Mouse (Mus musculus): ENCODE measurements around the gene Pxmp4.

Pxmp4 gene

GRCm38 (mm10) chr2:154603638-154604153 lies at the start of gene Pxmp4:
Pxmp4 (minus strand) TSS chr2:154603708.
- DNase-seq, result peak; percentile 100

GRCm38 (mm10) chr2:154651363-154651762 lies 47.9 kb upstream of the Pxmp4 start, which contains the start of gene Chmp4b:
Chmp4b (plus strand) TSS chr2:154651705.
- no peak for DNase-seq

- no peak for DNase-seq
Measured at GRCm38 (mm10) chr2:154650404-154650803, 46.9 kb upstream of the Pxmp4 start.

DNA sequence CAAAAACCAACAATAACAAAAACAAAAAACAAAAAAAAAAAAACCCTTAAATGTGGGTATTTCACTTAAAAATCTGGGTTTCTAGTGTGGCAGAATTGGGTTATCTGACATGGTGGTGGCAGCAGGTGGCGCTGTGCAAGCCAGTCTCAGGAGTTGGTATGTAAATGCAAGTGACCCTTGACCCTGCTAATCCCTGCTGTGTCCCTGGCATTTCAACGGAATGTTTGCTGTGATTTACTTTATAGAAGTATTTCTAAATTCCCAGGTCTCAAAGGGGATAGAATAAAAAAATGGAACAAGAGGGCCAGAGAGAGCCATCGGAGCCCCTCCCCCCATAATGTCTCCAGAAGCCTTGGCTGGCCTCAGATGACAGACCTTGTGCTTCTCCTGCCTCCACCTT lies 44.6 kb upstream of the Pxmp4 start:
- no peak for DNase-seq

GRCm38 (mm10) chr2:154646634-154647033 lies 43.1 kb upstream of the Pxmp4 start:
- DNase-seq, result peak; percentile 47

DNA sequence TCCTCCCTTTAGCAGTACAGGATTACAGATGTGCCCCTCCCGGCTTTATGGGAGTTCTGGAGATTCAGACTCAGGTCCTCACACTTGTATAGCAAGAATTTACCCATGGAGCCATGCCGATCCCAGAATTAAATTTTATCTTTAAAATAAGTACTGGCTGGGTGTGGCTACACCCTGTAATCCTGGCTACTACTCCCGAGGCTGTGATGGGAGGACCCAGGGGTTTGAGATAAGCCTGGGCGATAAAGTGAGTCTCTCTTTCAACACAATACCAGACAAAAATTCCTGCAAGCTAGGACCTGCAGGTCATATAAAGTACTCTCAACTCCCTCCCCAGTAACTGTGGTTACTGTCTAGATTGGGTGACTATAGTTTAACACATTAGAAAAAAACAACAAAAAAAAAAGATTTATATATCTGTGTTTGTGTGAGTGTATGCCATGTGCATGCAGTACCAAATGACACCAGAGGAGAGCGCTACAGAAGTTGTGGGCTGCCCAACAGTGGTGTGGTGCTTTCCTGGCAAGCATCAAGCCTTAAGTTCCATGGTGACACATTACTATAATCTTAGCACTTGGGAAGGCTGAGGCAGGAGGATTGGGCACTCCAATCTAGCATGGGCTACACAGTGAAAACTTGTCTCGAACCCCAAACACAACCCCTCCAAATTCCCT lies 39.3 kb upstream of the Pxmp4 start:
- DNase-seq, result no peak

- DNase-seq, result no peak
Measured at GRCm38 (mm10) chr2:154642005-154642459, 38.5 kb upstream of the Pxmp4 start.

DNA sequence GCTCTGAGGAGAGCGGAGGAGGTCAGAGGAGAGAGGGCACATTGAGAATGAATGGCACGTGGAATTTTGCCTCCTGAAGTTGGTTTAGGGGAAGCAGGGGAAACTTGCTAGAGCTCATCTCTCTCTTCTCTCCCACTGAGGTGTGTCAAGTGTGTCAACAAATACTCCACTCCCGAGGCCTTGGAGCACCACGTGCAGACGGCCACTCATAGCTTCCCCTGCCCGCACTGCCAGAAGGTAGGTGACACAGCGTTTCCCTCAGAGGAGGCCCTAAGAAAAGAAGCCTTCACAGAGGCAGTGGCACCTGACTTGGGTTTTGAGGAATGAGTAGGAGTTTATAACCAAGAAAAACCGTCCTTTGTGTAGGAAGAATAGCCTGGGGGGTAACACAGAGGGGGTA lies 37.7 kb upstream of the Pxmp4 start:
- DNase-seq, result no peak

DNA sequence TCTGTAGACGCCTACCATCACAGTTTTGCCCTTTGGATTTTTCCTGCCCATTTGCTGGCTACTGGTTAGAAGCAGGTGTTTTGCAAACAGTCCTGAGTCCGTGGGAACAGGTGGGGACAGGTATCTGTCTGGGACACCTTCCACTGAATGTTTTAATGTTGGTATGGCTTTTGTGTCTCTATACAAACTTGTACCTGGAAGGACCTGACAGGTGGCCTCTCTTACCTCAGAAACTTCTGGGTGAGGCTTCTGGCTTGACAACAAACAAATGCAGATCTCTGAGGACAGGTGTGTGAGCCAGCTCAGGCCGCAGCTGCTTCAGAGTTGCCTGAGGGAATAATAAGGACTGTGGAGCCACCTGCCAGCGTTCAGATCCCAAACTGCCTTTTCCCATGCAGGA lies 35.6 kb upstream of the Pxmp4 start:
- DNase-seq, result no peak

DNA sequence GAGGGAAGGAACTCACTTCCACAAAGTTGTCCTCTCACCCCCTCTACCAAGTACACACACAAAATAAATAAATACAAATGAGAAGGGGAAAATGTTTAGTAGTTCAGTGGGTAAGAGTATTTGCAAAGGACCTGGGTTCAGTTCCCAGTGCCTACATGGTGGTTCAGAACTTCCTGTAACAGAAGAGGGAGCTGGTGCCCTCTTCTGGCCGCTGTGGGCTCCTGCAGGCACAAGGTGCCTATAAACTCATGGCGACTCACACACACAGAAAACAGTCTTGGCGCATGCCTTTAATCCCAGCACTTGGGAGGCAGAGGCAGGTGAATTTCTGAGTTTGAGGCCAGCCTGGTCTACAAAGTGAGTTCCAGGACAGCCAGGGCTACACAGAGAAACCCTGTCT lies 35.0 kb upstream of the Pxmp4 start:
- no peak for DNase-seq

GRCm38 (mm10) chr2:154635826-154636225 lies 32.3 kb upstream of the Pxmp4 start:
- DNase-seq, result peak; percentile 50

GRCm38 (mm10) chr2:154633876-154634644 lies 30.6 kb upstream of the Pxmp4 start:
- DNase-seq, result no peak

GRCm38 (mm10) chr2:154633039-154633742 lies 29.7 kb upstream of the Pxmp4 start:
- no peak for DNase-seq

GRCm38 (mm10) chr2:154632203-154632780 lies 28.8 kb upstream of the Pxmp4 start:
- no peak for DNase-seq

GRCm38 (mm10) chr2:154630531-154630930 lies 27.0 kb upstream of the Pxmp4 start:
- DNase-seq, result no peak

GRCm38 (mm10) chr2:154624137-154624536 lies 20.6 kb upstream of the Pxmp4 start:
- DNase-seq, result no peak

GRCm38 (mm10) chr2:154621684-154622083 lies 18.2 kb upstream of the Pxmp4 start:
- no peak for DNase-seq

- DNase-seq, result no peak
Measured at GRCm38 (mm10) chr2:154617061-154617460, 13.6 kb upstream of the Pxmp4 start.

DNA sequence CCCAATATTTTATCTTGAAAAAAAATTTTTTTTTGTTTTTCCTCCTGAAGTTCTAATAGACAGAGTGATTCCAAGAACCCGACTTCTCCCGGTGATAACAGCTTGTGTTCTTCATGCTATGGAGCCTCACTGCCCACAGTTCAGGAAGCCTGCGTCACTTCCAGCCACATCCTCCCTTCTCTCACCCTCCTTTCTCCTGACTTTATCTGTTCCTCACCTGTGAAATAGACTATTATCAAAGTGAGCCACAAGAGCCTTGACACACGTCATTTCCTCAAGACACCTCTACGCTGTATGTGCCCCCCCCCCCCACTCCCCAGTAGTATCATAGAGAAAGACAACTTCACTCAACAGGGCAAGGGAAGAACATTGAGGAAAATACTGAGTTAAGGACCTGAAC lies 12.2 kb upstream of the Pxmp4 start:
- DNase-seq, result no peak

DNA sequence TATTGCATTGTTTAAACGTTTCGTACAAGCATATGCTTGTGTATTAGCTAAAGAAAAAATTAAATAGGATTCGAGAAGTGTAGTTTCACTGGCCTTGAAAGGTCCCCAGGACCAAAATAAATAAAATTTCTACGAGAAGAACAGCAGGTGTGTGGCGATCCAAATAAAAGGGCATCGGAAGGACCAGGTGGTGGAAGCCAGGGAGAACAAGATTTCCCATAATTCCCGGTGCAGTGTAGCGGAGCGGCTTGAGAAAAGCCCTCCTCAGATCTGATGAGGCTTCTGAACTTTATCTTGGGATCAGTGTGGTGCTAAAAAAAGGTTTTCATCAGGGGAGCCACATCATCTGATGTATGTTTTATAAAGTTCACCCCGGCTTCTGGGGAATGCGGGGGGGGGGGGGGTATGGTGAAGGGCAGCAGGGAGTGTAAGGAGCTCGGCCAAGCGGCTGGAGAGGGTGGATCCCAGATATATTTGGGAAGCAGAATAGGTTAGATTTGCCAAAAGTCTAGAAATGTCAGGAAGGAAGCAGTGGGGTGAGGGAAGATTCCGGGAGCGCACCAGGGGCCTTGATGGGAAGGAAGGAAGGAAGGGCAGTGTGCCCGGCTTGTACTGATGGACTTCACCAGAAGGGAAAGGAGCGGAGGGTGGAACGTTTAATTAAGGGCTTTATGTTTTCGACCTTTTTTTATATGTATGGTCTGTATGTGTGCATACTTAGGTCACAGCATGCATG lies 11.5 kb upstream of the Pxmp4 start:
- peak; percentile 75 for DNase-seq

- DNase-seq, result peak; percentile 88
Measured at GRCm38 (mm10) chr2:154613118-154614115, 9.9 kb upstream of the Pxmp4 start, which contains the start of the genes Zfp341 and 4930519P11Rik. Zfp341 (plus strand) TSS chr2:154613297. 4930519P11Rik (minus strand) TSS chr2:154613437.

Measured in cerebellum, adult 9-10 months (tissue).